Mouse (Mus musculus) liver, embryonic 12.5 days (tissue): ENCODE measurements around the gene Atp8b4. TPM values are rescaled to one million over a fixed set of nuclear protein-coding genes. Genes with fewer than 3 reads are reported as not detected.

ENCODE experiments used
- ATAC-seq: fragments of 200-750 bp; cut with Nextera tagmentation; 2 replicates; pipeline ENCODE4 v1.8.0; 2017; ENCODE audit warnings: moderate number of reproducible peaks, mild to moderate bottlenecking, moderate library complexity
- H3K27ac ChIP-seq: fragments of 300-500 bp; sonication (generic); 2 replicates; pipeline ENCODE4 v1.5.1; 2016; ENCODE audit warnings: mild to moderate bottlenecking
- H3K27me3 ChIP-seq: fragments of 300-500 bp; sonication (generic); replicated peaks from 2 replicates; pipeline ENCODE4 v1.6.1; 2016; ENCODE audit warnings: mild to moderate bottlenecking, moderate library complexity
- H3K36me3 ChIP-seq: fragments of 300-500 bp; sonication (generic); 2 replicates; pipeline ENCODE4 v1.6.1; 2016; ENCODE audit warnings: mild to moderate bottlenecking, moderate library complexity
- H3K4me1 ChIP-seq: fragments of 300-500 bp; sonication (generic); 2 replicates; pipeline ENCODE4 v1.6.1; 2016
- H3K4me2 ChIP-seq: fragments of 300-500 bp; sonication (generic); 2 replicates; pipeline ENCODE4 v1.6.1; 2016; ENCODE audit warnings: mild to moderate bottlenecking, moderate library complexity
- H3K4me3 ChIP-seq: fragments of 300-500 bp; sonication (generic); 2 replicates; pipeline ENCODE4 v1.5.1; 2016; ENCODE audit warnings: mild to moderate bottlenecking, moderate library complexity
- H3K9ac ChIP-seq: fragments of 300-500 bp; sonication (generic); 2 replicates; pipeline ENCODE4 v1.6.1; 2016; ENCODE audit warnings: mild to moderate bottlenecking, moderate library complexity
- H3K9me3 ChIP-seq: fragments of 300-500 bp; sonication (generic); replicated peaks from 2 replicates; pipeline ENCODE4 v1.6.1; 2016; ENCODE audit warnings: mild to moderate bottlenecking, moderate library complexity
- WGBS: fragments of 180-500 bp; shearing (Covaris S2); methylation state at CpG from one replicate; pipeline ENCODE4 v1.1.7; 2016; ENCODE audit not compliant: insufficient replicate concordance; 5-methylcytosine and 5-hydroxymethylcytosine counted together
- polyA plus RNA-seq: library from polyadenylated mRNA; unstranded; fragments of >200 nt; fragmentation: Nextera tagmentation; extraction: Ambion mirVana; gene quantifications from 2 replicates; pipeline ENCODE4 v1.2.1, GENCODE M21; 2016

The Atp8b4 gene
- polyA plus RNA-seq, 1 experiment from 2014 or later = 2.2 TPM

- Histone ChIP-seq H3K36me3 (no peaks in the 10 kb centered on the region), H3K4me1 (no peaks in the 10 kb centered on the region), H3K9ac (no peak overlapping the region), H3K4me3 (no peak overlapping the region), H3K27me3 (no peaks in the 10 kb centered on the region), H3K4me2 (no peak overlapping the region), H3K27ac (no peak overlapping the region), H3K9me3 (no peaks in the 10 kb centered on the region)
- ATAC-seq = no peak
- WGBS = 66% methylated on average over 3 of the region's 3 CpGs
Observed at GRCm38 (mm10) chr2:126418916-126419315, 81.6 kb downstream of the Atp8b4 start.

GRCm38 (mm10) chr2:126416772-126417171 lies 83.7 kb downstream of the Atp8b4 start:
- Histone ChIP-seq H3K27ac (no peak overlapping the region), H3K9ac (no peak overlapping the region), H3K27me3 (no peaks in the 10 kb centered on the region), H3K4me2 (no peak overlapping the region), H3K9me3 (no peaks in the 10 kb centered on the region), H3K4me3 (no peak overlapping the region), H3K4me1 (no peaks in the 10 kb centered on the region), H3K36me3 (no peaks in the 10 kb centered on the region)
- WGBS = 63% methylated on average over 2 of the region's 2 CpGs
- ATAC-seq = no peak

GRCm38 (mm10) chr2:126415981-126416380 lies 84.5 kb downstream of the Atp8b4 start:
- no peaks in the 10 kb centered on the region for H3K36me3 ChIP-seq
- H3K4me1 ChIP-seq = no peaks in the 10 kb centered on the region
- H3K9ac ChIP-seq = no peak overlapping the region
- no peak overlapping the region for H3K4me2 ChIP-seq
- H3K9me3 ChIP-seq = no peaks in the 10 kb centered on the region
- no peaks in the 10 kb centered on the region for H3K27me3 ChIP-seq
- no peak overlapping the region for H3K27ac ChIP-seq
- no peak overlapping the region for H3K4me3 ChIP-seq
- no peak for ATAC-seq
- 67% methylated on average over 4 of the region's 4 CpGs for WGBS

GRCm38 (mm10) chr2:126412759-126413158 lies 87.7 kb downstream of the Atp8b4 start:
- Histone ChIP-seq H3K9ac (no peak overlapping the region), H3K27me3 (no peaks in the 10 kb centered on the region), H3K4me3 (no peak overlapping the region), H3K9me3 (no peaks in the 10 kb centered on the region), H3K27ac (no peak overlapping the region), H3K4me1 (no peaks in the 10 kb centered on the region), H3K4me2 (no peak overlapping the region), H3K36me3 (no peaks in the 10 kb centered on the region)
- ATAC-seq = no peak

DNA sequence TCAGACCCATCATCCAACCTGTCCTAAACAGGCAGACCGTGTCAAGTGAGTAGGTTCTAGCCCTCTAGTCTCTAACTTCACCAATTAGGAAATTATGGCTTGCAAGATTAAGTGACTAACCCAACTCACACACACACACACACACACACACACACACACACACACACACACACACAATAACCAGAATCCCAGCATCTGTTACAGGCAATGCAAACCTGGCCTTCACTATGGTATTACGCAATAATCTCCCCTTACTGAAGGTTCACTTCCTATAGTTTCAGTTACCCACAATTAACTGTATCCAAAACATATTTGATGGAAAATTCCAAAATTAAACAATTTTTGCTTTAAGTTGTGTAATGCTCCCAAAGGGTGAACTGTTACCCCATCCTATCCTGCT lies 101.0 kb downstream of the Atp8b4 start:
- H3K27ac ChIP-seq = no peak overlapping the region
- no peaks in the 10 kb centered on the region for H3K27me3 ChIP-seq
- no peaks in the 10 kb centered on the region for H3K9me3 ChIP-seq
- no peak overlapping the region for H3K9ac ChIP-seq
- H3K4me1 ChIP-seq = no peaks in the 10 kb centered on the region
- H3K36me3 ChIP-seq = no peaks in the 10 kb centered on the region
- H3K4me3 ChIP-seq = no peak overlapping the region
- no peak for ATAC-seq
- no peak overlapping the region for H3K4me2 ChIP-seq
- WGBS = 63% methylated on average over 2 of the region's 2 CpGs

- no peaks in the 10 kb centered on the region for H3K9me3 ChIP-seq
- H3K4me3 ChIP-seq = no peak overlapping the region
- no peak for ATAC-seq
- no peak overlapping the region for H3K27ac ChIP-seq
- H3K27me3 ChIP-seq = no peaks in the 10 kb centered on the region
- H3K4me2 ChIP-seq = no peak overlapping the region
- no peaks in the 10 kb centered on the region for H3K4me1 ChIP-seq
- WGBS = 21% methylated on average over 2 of the region's 2 CpGs
- H3K9ac ChIP-seq = no peak overlapping the region
- H3K36me3 ChIP-seq = no peaks in the 10 kb centered on the region
Observed at GRCm38 (mm10) chr2:126399017-126399416, 101.5 kb downstream of the Atp8b4 start.

DNA sequence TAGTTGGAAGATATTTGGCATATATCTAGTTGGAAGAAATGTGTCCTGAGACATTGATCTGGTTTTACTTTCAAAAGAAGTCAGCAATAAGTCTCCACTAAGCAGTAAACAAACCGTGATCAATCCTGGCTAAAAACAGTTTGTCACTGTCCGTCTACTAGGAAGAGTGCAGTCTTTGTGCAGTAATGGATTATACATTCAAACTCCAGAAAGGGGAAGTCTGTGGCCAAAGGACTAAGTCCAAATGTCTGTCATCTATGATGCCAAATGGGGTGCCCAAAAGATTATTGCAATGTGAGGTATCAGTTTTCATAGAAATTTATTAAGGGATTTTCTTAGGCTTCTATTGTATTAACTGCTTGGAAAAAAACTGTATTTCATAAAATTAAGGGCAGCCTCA lies 102.3 kb downstream of the Atp8b4 start:
- no peaks in the 10 kb centered on the region for H3K9me3 ChIP-seq
- WGBS = 41% methylated on average over 2 of the region's 2 CpGs
- H3K9ac ChIP-seq = no peak overlapping the region
- H3K36me3 ChIP-seq = no peaks in the 10 kb centered on the region
- ATAC-seq = no peak
- H3K27ac ChIP-seq = no peak overlapping the region
- H3K4me3 ChIP-seq = no peak overlapping the region
- no peaks in the 10 kb centered on the region for H3K27me3 ChIP-seq
- no peaks in the 10 kb centered on the region for H3K4me1 ChIP-seq
- H3K4me2 ChIP-seq = no peak overlapping the region

DNA sequence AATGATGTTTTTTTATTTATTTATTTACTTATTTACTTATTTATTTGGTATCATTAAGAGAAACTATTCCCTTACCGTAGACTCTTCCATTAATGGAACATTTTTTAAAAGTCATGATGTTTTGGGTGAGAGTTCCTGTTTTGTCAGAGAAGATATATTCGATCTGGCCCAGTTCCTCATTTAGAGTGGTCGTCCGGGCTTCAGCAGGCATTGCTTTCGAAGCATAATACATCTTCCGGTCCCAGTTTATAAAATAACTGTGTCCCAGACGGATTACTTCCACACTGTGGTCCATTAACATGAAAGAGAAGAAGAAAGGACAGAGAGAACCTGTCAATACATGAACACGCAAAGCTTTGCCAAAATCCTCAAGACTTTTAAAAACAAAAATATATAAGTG lies 103.0 kb downstream of the Atp8b4 start:
- no peak overlapping the region for H3K4me3 ChIP-seq
- H3K27ac ChIP-seq = no peak overlapping the region
- H3K36me3 ChIP-seq = no peaks in the 10 kb centered on the region
- 27% methylated on average over 8 of the region's 8 CpGs for WGBS
- H3K4me1 ChIP-seq = no peaks in the 10 kb centered on the region
- H3K9ac ChIP-seq = no peak overlapping the region
- no peak overlapping the region for H3K4me2 ChIP-seq
- H3K9me3 ChIP-seq = no peaks in the 10 kb centered on the region
- no peak for ATAC-seq
- no peaks in the 10 kb centered on the region for H3K27me3 ChIP-seq

DNA sequence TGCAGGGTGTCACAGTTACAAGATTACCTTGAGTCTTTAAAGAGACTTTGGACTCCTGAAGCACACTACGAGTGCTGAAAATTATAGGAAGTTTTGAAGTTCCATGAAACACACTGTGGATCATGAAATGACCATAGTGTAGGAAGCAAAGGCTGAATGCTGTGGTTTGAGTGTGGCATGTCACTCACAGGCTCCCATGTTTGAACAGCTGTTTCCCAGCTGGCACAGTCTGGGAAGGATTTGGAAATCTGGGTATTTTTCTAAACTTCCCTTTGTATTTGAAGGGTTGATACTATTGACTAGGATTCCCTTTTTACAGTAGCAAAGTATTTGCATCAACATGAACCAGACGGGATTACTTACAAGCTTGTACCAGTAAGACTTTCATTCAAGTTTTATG lies 105.5 kb downstream of the Atp8b4 start:
- no peaks in the 10 kb centered on the region for H3K36me3 ChIP-seq
- no peak overlapping the region for H3K9ac ChIP-seq
- H3K9me3 ChIP-seq = no peaks in the 10 kb centered on the region
- no peak overlapping the region for H3K27ac ChIP-seq
- 45% methylated on average over 2 of the region's 2 CpGs for WGBS
- no peak overlapping the region for H3K4me2 ChIP-seq
- no peak overlapping the region for H3K4me3 ChIP-seq
- no peak for ATAC-seq
- no peaks in the 10 kb centered on the region for H3K4me1 ChIP-seq
- no peaks in the 10 kb centered on the region for H3K27me3 ChIP-seq

- no peaks in the 10 kb centered on the region for H3K27me3 ChIP-seq
- ATAC-seq = no peak
- no peaks in the 10 kb centered on the region for H3K9me3 ChIP-seq
- no peak overlapping the region for H3K4me3 ChIP-seq
- 50% methylated on average over 8 of the region's 8 CpGs for WGBS
- H3K4me2 ChIP-seq = no peak overlapping the region
- H3K27ac ChIP-seq = no peak overlapping the region
- H3K4me1 ChIP-seq = no peaks in the 10 kb centered on the region
- no peak overlapping the region for H3K9ac ChIP-seq
- H3K36me3 ChIP-seq = no peaks in the 10 kb centered on the region
Observed at GRCm38 (mm10) chr2:126387458-126388037, 112.9 kb downstream of the Atp8b4 start.

GRCm38 (mm10) chr2:126386056-126386455 lies 114.4 kb downstream of the Atp8b4 start:
- H3K4me2 ChIP-seq = no peak overlapping the region
- ATAC-seq = no peak

GRCm38 (mm10) chr2:126380300-126380699 lies 120.2 kb downstream of the Atp8b4 start:
- Histone ChIP-seq H3K27ac (no peak overlapping the region), H3K9ac (no peak overlapping the region), H3K27me3 (no peaks in the 10 kb centered on the region), H3K36me3 (no peaks in the 10 kb centered on the region), H3K4me3 (no peak overlapping the region), H3K4me1 (no peaks in the 10 kb centered on the region), H3K4me2 (no peak overlapping the region), H3K9me3 (no peaks in the 10 kb centered on the region)
- no peak for ATAC-seq
- 72% methylated on average over 5 of the region's 5 CpGs for WGBS

More at GRCm38 (mm10) chr2:126386056-126386455, 114.4 kb downstream of the Atp8b4 start:
- Histone ChIP-seq H3K4me3 (no peak overlapping the region), H3K27ac (no peak overlapping the region), H3K36me3 (no peaks in the 10 kb centered on the region), H3K4me1 (no peaks in the 10 kb centered on the region), H3K9ac (no peak overlapping the region), H3K27me3 (no peaks in the 10 kb centered on the region), H3K9me3 (no peaks in the 10 kb centered on the region)

DNA sequence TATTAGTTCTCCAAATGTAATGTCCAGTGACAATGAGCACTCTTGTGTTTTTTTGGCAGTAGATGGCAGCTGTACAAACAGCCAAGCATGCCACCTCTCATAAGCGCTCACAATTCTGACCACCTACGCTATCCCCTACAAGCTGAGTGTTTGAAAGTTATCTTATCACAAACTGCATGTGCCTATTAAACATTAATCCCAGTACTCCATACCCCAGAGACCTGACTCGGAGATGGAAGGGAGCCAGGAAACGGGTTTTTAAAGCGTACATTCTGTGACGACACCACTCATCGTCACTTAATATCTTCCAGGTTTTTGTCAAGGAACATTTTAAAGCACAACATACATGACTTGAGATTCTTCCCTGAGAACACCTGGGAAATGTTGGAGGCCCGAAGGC lies 128.8 kb downstream of the Atp8b4 start:
- 74% methylated on average over 8 of the region's 8 CpGs for WGBS
- no peaks in the 10 kb centered on the region for H3K4me1 ChIP-seq
- H3K4me2 ChIP-seq = no peak overlapping the region
- no peak for ATAC-seq
- H3K9me3 ChIP-seq = no peaks in the 10 kb centered on the region
- H3K36me3 ChIP-seq = no peaks in the 10 kb centered on the region
- H3K4me3 ChIP-seq = no peak overlapping the region
- H3K27me3 ChIP-seq = no peaks in the 10 kb centered on the region
- H3K27ac ChIP-seq = no peak overlapping the region
- H3K9ac ChIP-seq = no peak overlapping the region
